Mouse (Mus musculus) spleen, adult 2 months (tissue): ENCODE measurements around the gene Cdv3.

Experiments
- CTCF ChIP-seq: fragments of 200-500 bp; IDR thresholded peaks from 2 replicates; pipeline ENCODE4 v1.5.1; 2011; ENCODE audit warnings: mild to moderate bottlenecking, inconsistent platforms; ENCODE audit not compliant: insufficient read depth, insufficient read length, insufficient replicate concordance; ENCODE audit errors: extremely low read depth
- POLR2A ChIP-seq: fragments of 200-500 bp; IDR thresholded peaks from 2 replicates; pipeline ENCODE4 v1.6.1; 2011; ENCODE audit warnings: low read depth, low read length, inconsistent platforms

DNA sequence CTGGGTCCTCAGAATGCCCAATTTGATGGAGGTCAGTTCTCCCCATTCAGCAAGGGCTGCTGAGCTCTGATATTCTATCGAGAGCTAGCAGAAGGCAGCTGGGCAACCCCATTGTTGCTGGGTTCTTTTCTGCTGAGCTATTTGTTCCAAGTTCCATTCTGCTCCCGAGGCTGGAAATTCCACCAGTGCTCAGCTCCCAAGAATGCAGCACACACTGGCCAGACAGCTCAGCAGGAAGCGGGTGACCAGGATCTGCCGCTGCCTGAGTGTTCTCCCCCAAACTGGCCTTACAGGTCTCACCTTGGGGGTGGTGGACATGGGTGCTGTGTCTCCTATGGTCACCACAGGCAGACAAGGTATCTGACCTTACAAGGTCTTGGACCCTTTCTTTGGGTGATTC, 4.3 kb upstream of the Cdv3 start:
- TF ChIP-seq POLR2A: no peak
- no peak for TF ChIP-seq CTCF
